Mouse (Mus musculus) bone marrow macrophage, adult 2 months (primary cell): ENCODE data around the gene Scn3a. TPM values are rescaled to one million over a fixed set of nuclear protein-coding genes. Genes with fewer than 3 reads are reported as not detected.

Source experiments
- H3K27ac ChIP-seq: 2 replicates; pipeline ENCODE4 v1.5.1; 2012; ENCODE audit warnings: low read depth, low read length; ENCODE audit not compliant: insufficient read depth
- H3K4me1 ChIP-seq: 2 replicates; pipeline ENCODE4 v1.6.1; 2012; ENCODE audit warnings: low read length; ENCODE audit not compliant: control insufficient read depth, insufficient read depth
- H3K4me3 ChIP-seq: 2 replicates; pipeline ENCODE4 v1.5.1; 2012; ENCODE audit warnings: mild to moderate bottlenecking, low read length, moderate library complexity; ENCODE audit not compliant: insufficient read depth
- CTCF ChIP-seq: IDR thresholded peaks from 2 replicates; pipeline ENCODE4 v1.5.1; 2012; ENCODE audit warnings: low read depth, mild to moderate bottlenecking, low read length, moderate library complexity
- POLR2A ChIP-seq: IDR thresholded peaks from 2 replicates; pipeline ENCODE4 v1.6.1; 2012; ENCODE audit warnings: mild to moderate bottlenecking, low read depth, low read length, borderline replicate concordance
- polyA plus RNA-seq: library from polyadenylated mRNA; stranded (reverse); fragments of >200 nt; gene quantifications from 2 replicates; pipeline ENCODE4 v1.2.4, GENCODE M21; 2012; ENCODE audit not compliant: missing spikeins, insufficient read depth, insufficient read length

Scn3a gene
- 0.13 TPM in 1 of 2 replicates, not detected in the other for polyA plus RNA-seq

DNA sequence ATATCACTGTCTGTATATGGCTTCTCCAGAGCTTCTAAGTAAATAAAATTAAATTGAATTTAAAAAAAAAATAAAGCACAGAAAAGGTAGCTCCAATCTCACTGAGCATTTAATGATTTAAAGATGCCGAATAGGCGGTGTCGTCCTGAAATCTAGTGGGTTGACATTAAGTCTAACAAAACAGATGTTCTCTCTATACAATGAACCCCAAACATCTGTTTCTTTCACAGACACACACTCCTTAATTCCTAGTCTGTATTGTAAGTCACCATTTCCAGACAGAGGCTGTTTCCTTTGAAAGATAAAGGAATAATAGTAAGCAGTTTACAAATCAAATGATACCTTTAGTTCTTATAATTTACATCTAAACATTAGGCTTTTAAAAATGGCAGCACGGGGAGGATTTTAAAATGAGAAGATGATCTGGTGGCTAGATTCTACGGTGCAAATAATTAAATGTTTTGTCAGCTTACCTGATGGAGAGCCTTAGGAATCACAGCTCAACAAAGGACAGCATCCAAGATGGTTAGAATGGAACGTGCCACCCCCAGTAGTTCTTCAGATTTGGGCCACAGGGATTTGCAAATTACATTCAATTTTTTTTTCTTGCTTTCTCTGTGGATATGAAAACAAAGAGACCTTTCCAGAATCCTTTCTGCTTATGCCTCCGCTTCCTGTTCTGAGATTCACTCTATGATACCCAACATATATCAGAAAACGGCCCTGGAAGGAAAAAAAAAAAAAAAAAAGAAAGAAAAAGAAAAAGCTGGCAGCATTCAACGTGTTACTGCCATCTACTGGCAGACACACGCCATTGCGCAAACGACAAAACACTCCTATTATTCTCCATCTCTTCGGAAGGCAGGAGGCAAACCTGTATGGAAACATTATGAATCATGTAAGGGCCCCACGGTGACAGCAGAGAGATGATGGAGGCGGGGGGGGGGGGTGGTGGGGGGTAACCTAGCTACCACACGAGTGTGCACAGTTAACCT, at the start of gene Scn3a:
TSS of gene Scn3a (minus strand) at position 835 of the 995 bp plus-strand sequence.
- TF ChIP-seq POLR2A, result no peak
- no peak for TF ChIP-seq CTCF
- no peak within 1 kb of the TSS for H3K27ac ChIP-seq
- H3K4me3 ChIP-seq, result no peak within 1 kb of the TSS
- no peaks in the 10 kb centered on the region for H3K4me1 ChIP-seq

- no peaks in the 10 kb centered on the region for H3K4me1 ChIP-seq
- no peak for TF ChIP-seq CTCF
- TF ChIP-seq POLR2A, result no peak
- no peak overlapping the region for H3K4me3 ChIP-seq
- no peak overlapping the region for H3K27ac ChIP-seq
These were observed 44.5 kb upstream of the Scn3a start for GRCm38 (mm10) chr2:65611887-65612286.

GRCm38 (mm10) chr2:65607813-65608212, 40.4 kb upstream of the Scn3a start:
- H3K4me3 ChIP-seq, result no peak overlapping the region
- no peak for TF ChIP-seq CTCF
- no peak for TF ChIP-seq POLR2A

GRCm38 (mm10) chr2:65587679-65588078, 20.3 kb upstream of the Scn3a start:
- Histone ChIP-seq H3K4me1 (no peaks in the 10 kb centered on the region), H3K27ac (no peak overlapping the region), H3K4me3 (no peak overlapping the region)
- TF ChIP-seq CTCF (no peak), POLR2A (no peak)

More at GRCm38 (mm10) chr2:65607813-65608212, 40.4 kb upstream of the Scn3a start:
- no peaks in the 10 kb centered on the region for H3K4me1 ChIP-seq
- no peak overlapping the region for H3K27ac ChIP-seq

DNA sequence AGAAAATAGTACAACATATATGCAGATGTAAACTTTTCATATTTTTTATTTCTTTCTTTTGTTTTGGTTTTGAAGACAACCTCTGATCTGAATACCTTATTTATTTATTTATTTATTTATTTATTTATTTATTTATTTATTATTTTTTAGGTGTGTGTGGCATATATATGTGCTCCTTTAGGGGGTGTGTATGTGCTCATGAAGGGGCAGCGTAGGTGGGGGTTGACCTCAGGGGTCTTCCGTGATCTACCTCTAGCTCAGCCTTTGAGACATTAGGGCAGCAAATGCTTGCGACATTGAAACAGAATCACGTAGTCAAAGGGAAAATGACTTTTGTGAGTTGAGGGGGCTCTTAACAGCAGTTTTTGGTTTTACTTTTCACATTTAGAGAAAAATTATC, 498 bp upstream of the Scn3a start:
- Histone ChIP-seq H3K4me1 (no peaks in the 10 kb centered on the region), H3K27ac (no peak overlapping the region), H3K4me3 (no peak overlapping the region)
- TF ChIP-seq POLR2A, result no peak
- no peak for TF ChIP-seq CTCF

GRCm38 (mm10) chr2:65563898-65564297, 3.5 kb downstream of the Scn3a start:
- Histone ChIP-seq H3K27ac (no peak overlapping the region), H3K4me3 (no peak overlapping the region), H3K4me1 (no peaks in the 10 kb centered on the region)
- no peak for TF ChIP-seq POLR2A
- no peak for TF ChIP-seq CTCF

DNA sequence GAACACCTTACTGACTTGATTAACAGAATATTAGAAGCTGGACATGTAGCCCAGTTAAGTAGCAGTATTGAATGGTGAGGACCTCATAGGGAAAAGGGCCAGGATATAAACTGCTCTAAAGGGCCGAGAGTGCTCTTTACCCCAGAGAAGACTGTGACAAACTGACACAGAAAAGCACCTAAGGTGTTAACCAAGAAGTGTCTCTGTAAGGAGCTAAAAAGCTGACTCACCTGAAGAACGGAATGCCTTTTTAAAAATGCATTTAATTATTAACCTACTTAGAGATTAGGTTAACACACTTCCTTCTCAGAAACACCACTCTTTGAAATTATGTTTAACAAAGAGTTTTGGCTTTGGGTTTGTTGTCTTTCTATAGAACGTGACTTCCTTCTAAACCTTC, 9.7 kb downstream of the Scn3a start:
- TF ChIP-seq POLR2A (no peak), CTCF (no peak)
- Histone ChIP-seq H3K4me1 (no peaks in the 10 kb centered on the region), H3K27ac (no peak overlapping the region), H3K4me3 (no peak overlapping the region)

DNA sequence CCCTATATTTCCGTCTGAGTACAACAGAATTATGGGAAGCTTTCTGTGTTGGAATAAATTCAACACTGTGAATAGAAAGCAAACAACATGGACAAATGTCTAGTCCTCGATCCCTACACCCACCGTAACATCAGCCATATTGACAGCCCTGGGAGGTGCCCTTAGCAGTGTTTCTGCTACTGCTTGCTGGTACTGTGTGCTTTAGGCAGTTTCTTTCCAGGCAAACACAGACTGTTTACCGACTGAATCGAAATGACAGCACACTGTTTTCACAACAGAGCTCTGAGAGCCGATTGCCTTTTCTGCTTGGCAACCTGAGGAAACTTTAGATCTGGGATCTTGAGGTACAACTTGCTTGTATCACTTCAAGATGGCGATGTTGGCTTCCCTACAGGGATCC, 12.8 kb downstream of the Scn3a start:
- TF ChIP-seq CTCF (no peak), POLR2A (no peak)
- Histone ChIP-seq H3K27ac (no peak overlapping the region), H3K4me3 (no peak overlapping the region), H3K4me1 (no peaks in the 10 kb centered on the region)

DNA sequence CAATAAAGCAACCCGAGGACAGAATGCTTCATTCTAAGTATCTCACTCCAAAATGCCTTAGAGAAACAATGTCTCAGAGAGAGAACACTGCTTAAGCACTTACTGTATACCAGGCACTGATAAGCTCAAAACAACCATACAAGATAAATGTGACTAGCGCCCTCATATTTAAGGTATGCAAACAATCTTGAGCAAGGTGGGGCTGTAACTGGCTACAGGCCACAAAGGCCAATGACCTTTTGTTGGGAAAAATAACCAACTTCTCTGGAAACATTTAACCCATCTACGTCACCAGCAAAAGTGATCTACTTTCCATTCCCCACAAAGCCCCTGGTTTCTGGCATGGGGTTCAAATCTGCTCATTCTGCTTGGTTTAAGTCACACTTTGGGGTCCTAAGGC, 14.0 kb downstream of the Scn3a start:
- no peak for TF ChIP-seq POLR2A
- H3K27ac ChIP-seq, result no peak overlapping the region
- H3K4me3 ChIP-seq, result no peak overlapping the region

GRCm38 (mm10) chr2:65552727-65553126, 14.7 kb downstream of the Scn3a start:
- Histone ChIP-seq H3K27ac (no peak overlapping the region), H3K4me1 (no peaks in the 10 kb centered on the region), H3K4me3 (no peak overlapping the region)
- TF ChIP-seq POLR2A (no peak), CTCF (no peak)

More for the DNA sequence above, 14.0 kb downstream of the Scn3a start:
- no peaks in the 10 kb centered on the region for H3K4me1 ChIP-seq
